Mouse (Mus musculus) T-helper 2 cell (primary cell): ENCODE data around the gene Abcc1.

ENCODE experiments used
- in situ Hi-C: fragments of 300-600 bp; cut with MboI, MseI; formaldehyde crosslinking; loops from one replicate; pipeline ENCODE4 v1.15.1; 2025; ENCODE audit warnings: high pct_unique_total_duplicates

Gene Abcc1

GRCm38 (mm10) chr16:14501649-14502360 is 140.4 kb downstream of the Abcc1 start:
- in situ Hi-C loops, result no loop called here

- in situ Hi-C loops, result no loop called here
Measured at GRCm38 (mm10) chr16:14506461-14506860, 145.1 kb downstream of the Abcc1 start.
